Mouse (Mus musculus): ENCODE measurements around the gene Dlgap5.

GRCm38 (mm10) chr14:47359610-47360009 is 58.6 kb downstream of the Dlgap5 start:
- TF ChIP-seq CTCF (IDR thresholded peaks at IDR 0.05; ENCODE audit: extremely low read depth, insufficient read length, insufficient replicate concordance, low read depth, low read length) (no peak), POLR2A (IDR thresholded peaks at IDR 0.05; ENCODE audit: low read depth, low read length) (no peak)
